Mouse (Mus musculus): ENCODE results near the gene Ccnf. TPM values are rescaled to one million over a fixed set of nuclear protein-coding genes. Genes with fewer than 3 reads are reported as not detected.

Ccnf gene
- polyA plus RNA-seq, 1 experiment = 10.7 TPM

GRCm38 (mm10) chr17:24248641-24249040 is 2.6 kb downstream of the Ccnf start:
- Histone ChIP-seq H3K27me3 (ENCODE audit: control insufficient read depth, insufficient read depth, low read length) (no peaks in the 10 kb centered on the region), H3K27ac (ENCODE audit: control insufficient read depth, insufficient read depth, low read depth, low read length) (no peak overlapping the region), H3K4me1 (ENCODE audit: control insufficient read depth, insufficient read depth, low read length) (peaks cover 11% of the 10 kb centered on the region), H3K4me3 (ENCODE audit: control insufficient read depth, low read depth, low read length) (no peak overlapping the region), H3K36me3 (ENCODE audit: control insufficient read depth, insufficient read depth, low read length) (no peaks in the 10 kb centered on the region)
- TF ChIP-seq CTCF (IDR thresholded peaks at IDR 0.05; ENCODE audit: control insufficient read depth, insufficient read depth, insufficient replicate concordance, low read depth, low read length) (no peak), POLR2A (IDR thresholded peaks at IDR 0.05; ENCODE audit: control insufficient read depth, low read depth, low read length) (no peak)

DNA sequence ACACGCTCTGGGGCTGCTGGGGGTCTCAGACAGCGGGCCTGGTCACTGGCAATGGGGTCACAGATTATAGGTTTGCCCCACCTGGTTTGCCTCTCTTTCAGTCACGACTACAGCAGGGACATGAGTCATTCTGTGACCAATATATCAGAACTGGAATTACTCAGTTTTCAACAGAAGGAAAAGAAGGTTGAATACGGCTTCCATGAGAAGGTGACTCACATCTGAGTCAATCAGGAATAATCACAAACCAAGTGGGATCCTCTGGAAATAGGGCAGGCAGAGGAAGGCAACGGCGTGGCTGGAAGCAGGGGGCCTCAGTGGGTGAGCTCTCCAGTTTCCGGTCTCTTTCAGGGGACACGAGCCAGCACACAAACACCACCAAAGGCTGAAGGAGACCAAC is 7.2 kb downstream of the Ccnf start:
- TF ChIP-seq CTCF (IDR thresholded peaks at IDR 0.05; ENCODE audit: control insufficient read depth, insufficient read depth, insufficient replicate concordance, low read depth, low read length) = no peak
- TF ChIP-seq POLR2A (IDR thresholded peaks at IDR 0.05; ENCODE audit: control insufficient read depth, low read depth, low read length) = no peak
- no peaks in the 10 kb centered on the region for H3K27me3 ChIP-seq (ENCODE audit: control insufficient read depth, insufficient read depth, low read length)
- H3K4me1 ChIP-seq (ENCODE audit: control insufficient read depth, insufficient read depth, low read length) = no peaks in the 10 kb centered on the region
- no peaks in the 10 kb centered on the region for H3K36me3 ChIP-seq (ENCODE audit: control insufficient read depth, insufficient read depth, low read length)
- H3K4me3 ChIP-seq (ENCODE audit: control insufficient read depth, low read depth, low read length) = no peak overlapping the region
- H3K27ac ChIP-seq (ENCODE audit: control insufficient read depth, insufficient read depth, low read depth, low read length) = no peak overlapping the region

DNA sequence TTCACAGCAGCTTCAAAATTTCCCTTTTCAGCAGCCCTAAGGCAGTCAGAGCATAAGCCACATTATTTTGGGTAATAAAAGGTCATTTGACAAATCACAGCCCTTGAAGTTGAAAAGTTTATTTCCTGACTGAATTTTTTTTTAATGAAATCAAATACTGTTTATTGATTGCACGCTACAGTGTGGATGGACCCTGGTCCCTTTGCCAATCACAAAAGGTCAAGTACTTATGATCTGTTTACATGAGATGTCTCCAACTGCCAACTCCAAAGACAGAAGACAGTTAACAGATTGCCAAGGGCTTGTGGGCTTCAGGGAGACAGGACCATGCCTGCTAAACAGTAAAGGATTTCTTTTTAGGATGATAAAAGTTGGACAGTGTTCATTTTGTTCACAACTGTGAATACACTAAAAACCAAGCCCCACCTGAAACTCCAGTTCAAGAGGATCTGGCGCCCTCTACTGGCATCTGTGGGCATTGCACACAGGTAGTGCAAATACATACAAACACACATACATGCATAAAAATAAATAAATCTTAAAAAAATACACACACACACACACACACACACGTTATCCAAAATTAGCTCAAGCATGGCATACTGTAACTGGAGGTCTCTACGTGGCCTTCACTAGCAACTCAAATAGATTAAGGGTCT is 7.8 kb downstream of the Ccnf start:
- TF ChIP-seq CTCF (IDR thresholded peaks at IDR 0.05; ENCODE audit: control insufficient read depth, insufficient read depth, insufficient replicate concordance, low read depth, low read length) (peak; percentile 56; the same call in 1 of the 2 replicates), POLR2A (IDR thresholded peaks at IDR 0.05; ENCODE audit: control insufficient read depth, low read depth, low read length) (no peak)
- no peaks in the 10 kb centered on the region for H3K36me3 ChIP-seq (ENCODE audit: control insufficient read depth, insufficient read depth, low read length)
- no peaks in the 10 kb centered on the region for H3K27me3 ChIP-seq (ENCODE audit: control insufficient read depth, insufficient read depth, low read length)
- no peak overlapping the region for H3K4me3 ChIP-seq (ENCODE audit: control insufficient read depth, low read depth, low read length)
- H3K4me1 ChIP-seq (ENCODE audit: control insufficient read depth, insufficient read depth, low read length) = no peaks in the 10 kb centered on the region
- no peak overlapping the region for H3K27ac ChIP-seq (ENCODE audit: control insufficient read depth, insufficient read depth, low read depth, low read length)

GRCm38 (mm10) chr17:24236921-24237320 is 14.4 kb downstream of the Ccnf start:
- H3K27me3 ChIP-seq (ENCODE audit: control insufficient read depth, insufficient read depth, low read length) = no peaks in the 10 kb centered on the region
- no peak overlapping the region for H3K27ac ChIP-seq (ENCODE audit: control insufficient read depth, insufficient read depth, low read depth, low read length)
- H3K4me1 ChIP-seq (ENCODE audit: control insufficient read depth, insufficient read depth, low read length) = no peaks in the 10 kb centered on the region
- H3K4me3 ChIP-seq (ENCODE audit: control insufficient read depth, low read depth, low read length) = no peak overlapping the region
- no peaks in the 10 kb centered on the region for H3K36me3 ChIP-seq (ENCODE audit: control insufficient read depth, insufficient read depth, low read length)
- no peak for TF ChIP-seq CTCF (IDR thresholded peaks at IDR 0.05; ENCODE audit: control insufficient read depth, insufficient read depth, insufficient replicate concordance, low read depth, low read length)
- TF ChIP-seq POLR2A (IDR thresholded peaks at IDR 0.05; ENCODE audit: control insufficient read depth, low read depth, low read length) = no peak

- Histone ChIP-seq H3K4me1 (ENCODE audit: control insufficient read depth, insufficient read depth, low read length) (no peaks in the 10 kb centered on the region), H3K4me3 (ENCODE audit: control insufficient read depth, low read depth, low read length) (no peak overlapping the region), H3K36me3 (ENCODE audit: control insufficient read depth, insufficient read depth, low read length) (no peaks in the 10 kb centered on the region), H3K27ac (ENCODE audit: control insufficient read depth, insufficient read depth, low read depth, low read length) (no peak overlapping the region), H3K27me3 (ENCODE audit: control insufficient read depth, insufficient read depth, low read length) (no peaks in the 10 kb centered on the region)
- TF ChIP-seq POLR2A (IDR thresholded peaks at IDR 0.05; ENCODE audit: control insufficient read depth, low read depth, low read length) = no peak
- no peak for TF ChIP-seq CTCF (IDR thresholded peaks at IDR 0.05; ENCODE audit: control insufficient read depth, insufficient read depth, insufficient replicate concordance, low read depth, low read length)
These were observed 14.8 kb downstream of the Ccnf start for GRCm38 (mm10) chr17:24236479-24236878.

- Histone ChIP-seq H3K4me1 (ENCODE audit: control insufficient read depth, insufficient read depth, low read length) (no peaks in the 10 kb centered on the region), H3K27ac (ENCODE audit: control insufficient read depth, insufficient read depth, low read depth, low read length) (no peak overlapping the region), H3K4me3 (ENCODE audit: control insufficient read depth, low read depth, low read length) (no peak overlapping the region), H3K36me3 (ENCODE audit: control insufficient read depth, insufficient read depth, low read length) (no peaks in the 10 kb centered on the region), H3K27me3 (ENCODE audit: control insufficient read depth, insufficient read depth, low read length) (no peaks in the 10 kb centered on the region)
- no peak for TF ChIP-seq CTCF (IDR thresholded peaks at IDR 0.05; ENCODE audit: control insufficient read depth, insufficient read depth, insufficient replicate concordance, low read depth, low read length)
- TF ChIP-seq POLR2A (IDR thresholded peaks at IDR 0.05; ENCODE audit: control insufficient read depth, low read depth, low read length) = no peak
These were observed 23.3 kb downstream of the Ccnf start for GRCm38 (mm10) chr17:24227941-24228340.

- no peaks in the 10 kb centered on the region for H3K36me3 ChIP-seq (ENCODE audit: control insufficient read depth, insufficient read depth, low read length)
- H3K4me3 ChIP-seq (ENCODE audit: control insufficient read depth, low read depth, low read length) = no peak overlapping the region
- H3K27me3 ChIP-seq (ENCODE audit: control insufficient read depth, insufficient read depth, low read length) = no peaks in the 10 kb centered on the region
- H3K27ac ChIP-seq (ENCODE audit: control insufficient read depth, insufficient read depth, low read depth, low read length) = no peak overlapping the region
- TF ChIP-seq POLR2A (IDR thresholded peaks at IDR 0.05; ENCODE audit: control insufficient read depth, low read depth, low read length) = no peak
- no peak for TF ChIP-seq CTCF (IDR thresholded peaks at IDR 0.05; ENCODE audit: control insufficient read depth, insufficient read depth, insufficient replicate concordance, low read depth, low read length)
- H3K4me1 ChIP-seq (ENCODE audit: control insufficient read depth, insufficient read depth, low read length) = no peaks in the 10 kb centered on the region
These were observed 24.6 kb downstream of the Ccnf start for GRCm38 (mm10) chr17:24226721-24227120.

Measured in testis, adult 2 months (tissue).